Mouse (Mus musculus) inflammation-experienced regulatory T-cells (primary cell): Measurements from ENCODE around the gene Gpr174. TPM values are rescaled to one million over a fixed set of nuclear protein-coding genes. Genes with fewer than 3 reads are reported as not detected.

ENCODE experiments used
- polyA plus RNA-seq, 2 experiments: library from polyadenylated mRNA; unstranded; fragments of 100-300 nt; shearing (Covaris generic); gene quantifications; one replicate each; pipeline ENCODE4 v1.2.1; 2017

Gpr174 gene
- 10 to 100 TPM; 54.8 to 85.6 TPM for polyA plus RNA-seq

GRCm38 (mm10) chrX:107255486-107256227, at the start of gene Gpr174:
Gene Gpr174 (plus strand): TSS chrX:107255878.

Other genes starting within 250 kb of the Gpr174 start
- gene P2ry10, start 167.4 kb upstream of the Gpr174 start, polyA plus RNA-seq, result 10 to 100 TPM; 46.5 to 57.6 TPM
- gene P2ry10b, start 107.0 kb upstream of the Gpr174 start, polyA plus RNA-seq, result 1 to 10 TPM; 3.8 to 6.0 TPM
- 10 to 100 TPM; 61.1 to 64.0 TPM for gene Itm2a, start 147.5 kb downstream of the Gpr174 start, polyA plus RNA-seq